Mouse (Mus musculus) G1E (cell line): ENCODE results near the gene Tardbp.

Experiments
- CTCF ChIP-seq: IDR thresholded peaks from 2 replicates; pipeline ENCODE4 v1.5.1; 2012; ENCODE audit warnings: low read depth, low read length, inconsistent platforms, mixed read lengths
- POLR2AphosphoS5 ChIP-seq: IDR thresholded peaks from 2 replicates; pipeline ENCODE4 v1.6.1; 2012; ENCODE audit warnings: low read depth, low read length, inconsistent platforms; ENCODE audit not compliant: insufficient replicate concordance

DNA sequence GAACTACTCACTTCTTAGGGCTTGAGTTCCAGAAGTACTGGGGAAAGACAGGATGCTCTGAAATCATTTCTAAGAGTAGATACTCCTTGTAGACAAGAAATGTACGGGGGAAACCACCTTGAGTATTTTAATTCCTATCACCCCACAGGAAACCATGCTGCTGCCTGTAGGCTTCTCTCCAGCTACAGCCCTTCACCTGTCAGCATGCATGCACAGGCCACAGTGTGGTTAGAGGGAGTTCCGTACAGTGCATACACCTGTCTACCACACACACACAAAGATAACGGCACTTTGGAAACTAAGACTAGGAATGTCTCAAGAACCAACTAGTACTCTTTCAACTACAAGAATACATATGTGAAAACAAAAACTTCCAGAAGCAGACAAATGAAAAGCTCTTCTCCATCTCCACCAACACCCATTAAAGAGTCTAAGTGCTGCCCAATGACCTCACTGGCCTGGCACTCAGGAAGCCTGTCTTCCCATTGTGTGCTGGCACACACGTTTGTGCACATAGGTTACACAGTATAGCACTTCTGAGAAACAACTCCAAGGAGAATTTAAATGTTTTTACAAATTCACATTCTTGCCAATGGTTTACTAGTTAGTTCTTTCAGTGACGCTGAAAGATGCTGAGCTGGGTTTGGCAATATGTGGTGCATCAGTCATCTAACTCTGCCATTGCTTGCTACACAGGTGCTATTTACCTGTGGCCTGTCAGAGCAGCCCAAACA, 16.0 kb downstream of the Tardbp start:
- TF ChIP-seq POLR2AphosphoS5: peak; percentile 71; the same call in 1 of the 2 replicates
- TF ChIP-seq CTCF: no peak
